Mouse (Mus musculus): ENCODE measurements around the gene Chpt1.
"Not testable (repeated sequence)": the region's sequence is repeated elsewhere in the genome, so short reads cannot be mapped to it uniquely, and the experiment has no call there.

Gene Chpt1

GRCm38 (mm10) chr10:88503421-88504314 is at the start of gene Chpt1:
Chpt1 (minus strand) TSS chr10:88504073.
- peak; percentile 69 for DNase-seq (ENCODE audit: low read depth, low spot score)

GRCm38 (mm10) chr10:88552738-88553137 is 48.9 kb upstream of the Chpt1 start:
- DNase-seq (ENCODE audit: low read depth, low spot score), result no peak

GRCm38 (mm10) chr10:88550225-88550624 is 46.4 kb upstream of the Chpt1 start:
- DNase-seq (ENCODE audit: low read depth, low spot score), result no peak

- no peak for DNase-seq (ENCODE audit: low read depth, low spot score)
Observed at GRCm38 (mm10) chr10:88547635-88548034, 43.8 kb upstream of the Chpt1 start.

GRCm38 (mm10) chr10:88530631-88531030 is 26.8 kb upstream of the Chpt1 start:
- no peak for DNase-seq (ENCODE audit: low read depth, low spot score)

GRCm38 (mm10) chr10:88524016-88524415 is 20.1 kb upstream of the Chpt1 start:
- no peak for DNase-seq (ENCODE audit: low read depth, low spot score)

- no peak for DNase-seq (ENCODE audit: low read depth, low spot score)
Observed at GRCm38 (mm10) chr10:88523212-88523611, 19.3 kb upstream of the Chpt1 start.

- DNase-seq (ENCODE audit: low read depth, low spot score), result no peak
Observed at GRCm38 (mm10) chr10:88522795-88523194, 18.9 kb upstream of the Chpt1 start.

GRCm38 (mm10) chr10:88515049-88515448 is 11.2 kb upstream of the Chpt1 start:
- not testable (repeated sequence) for DNase-seq (ENCODE audit: low read depth, low spot score)

GRCm38 (mm10) chr10:88514495-88514894 is 10.6 kb upstream of the Chpt1 start:
- no peak for DNase-seq (ENCODE audit: low read depth, low spot score)

GRCm38 (mm10) chr10:88513574-88514135 is 9.8 kb upstream of the Chpt1 start:
- no peak for DNase-seq (ENCODE audit: low read depth, low spot score)

GRCm38 (mm10) chr10:88511355-88511754 is 7.5 kb upstream of the Chpt1 start:
- no peak for DNase-seq (ENCODE audit: low read depth, low spot score)

- DNase-seq (ENCODE audit: low read depth, low spot score), result no peak
Observed at GRCm38 (mm10) chr10:88510503-88511271, 6.8 kb upstream of the Chpt1 start.

GRCm38 (mm10) chr10:88507691-88508143 is 3.8 kb upstream of the Chpt1 start:
- DNase-seq (ENCODE audit: low read depth, low spot score), result no peak

GRCm38 (mm10) chr10:88505256-88505655 is 1.4 kb upstream of the Chpt1 start:
- no peak for DNase-seq (ENCODE audit: low read depth, low spot score)

- no peak for DNase-seq (ENCODE audit: low read depth, low spot score)
Observed at GRCm38 (mm10) chr10:88504481-88504880, 608 bp upstream of the Chpt1 start.

GRCm38 (mm10) chr10:88502919-88503318 is 954 bp downstream of the Chpt1 start:
- no peak for DNase-seq (ENCODE audit: low read depth, low spot score)

- no peak for DNase-seq (ENCODE audit: low read depth, low spot score)
Observed at GRCm38 (mm10) chr10:88501886-88502765, 1.7 kb downstream of the Chpt1 start.

GRCm38 (mm10) chr10:88501370-88501769 is 2.5 kb downstream of the Chpt1 start:
- no peak for DNase-seq (ENCODE audit: low read depth, low spot score)

- DNase-seq (ENCODE audit: low read depth, low spot score), result no peak
Observed at GRCm38 (mm10) chr10:88499993-88500392, 3.9 kb downstream of the Chpt1 start.

- DNase-seq (ENCODE audit: low read depth, low spot score), result no peak
Observed at GRCm38 (mm10) chr10:88496864-88497564, 6.9 kb downstream of the Chpt1 start.

Measured in embryo, embryonic 11.5 days (tissue).